Comparison of ENCODE assay signal across 8 mouse cellular contexts in genomic region chr6:30617959-30618590, GRCm38 (mm10). TPM values are rescaled to one million over a fixed set of nuclear protein-coding genes. Genes with fewer than 3 reads are reported as not detected.
DNase-seq lines count a peak whose midpoint lies in the region; ATAC-seq and TF ChIP-seq lines count a peak whose summit lies in the region.

No protein-coding gene starts in this region.

- ATAC-seq in forebrain, embryonic 12.5 days (ENCODE audit: low FRiP score) = peak; percentile 92
- ATAC-seq in midbrain, embryonic 12.5 days (ENCODE audit: low FRiP score, low read depth) = peak; percentile 86

- dilution Hi-C loops in CH12.LX (cut with MboI; ENCODE audit: extremely low pct_ligation_motif_present, extremely low pct_unique_long_range_greater_than_20kb, low sequenced_read_pairs) = no loop called here

- peak overlapping the region; percentile 47 for H3K4me2 ChIP-seq in CH12.LX (ENCODE audit: insufficient read depth, low read depth, poor library complexity, severe bottlenecking)
- H3K4me2 ChIP-seq in forebrain, embryonic 12.5 days = peak overlapping the region; percentile 57
- H3K4me2 ChIP-seq in midbrain, embryonic 12.5 days (replicated peaks) = peak overlapping the region; percentile 54

- H3K27ac ChIP-seq in CH12.LX (ENCODE audit: insufficient read depth, low read depth) = no peak overlapping the region
- peak overlapping the region; percentile 93 for H3K27ac ChIP-seq in forebrain, embryonic 12.5 days
- H3K27ac ChIP-seq in layer of hippocampus, adult 2 months = peak overlapping the region; percentile 95
- peak overlapping the region; percentile 92 for H3K27ac ChIP-seq in midbrain, embryonic 12.5 days (replicated peaks)

- TF ChIP-seq CTCF in CH12.LX (conservative IDR thresholded peaks at IDR 0.05 in 1 of 2, IDR thresholded peaks at IDR 0.05 in 1 of 2; ENCODE audit: low read depth in 2 of 2, low read length in 2 of 2) = no peak
- TF ChIP-seq CTCF in layer of hippocampus, adult 2 months (conservative IDR thresholded peaks at IDR 0.05) = peak; percentile 64

- no peak for TF ChIP-seq EP300 in CH12.LX (IDR thresholded peaks at IDR 0.05; ENCODE audit: low read length)

- in situ Hi-C loops in CH12.LX (cut with MboI; ENCODE audit: low pct_ligation_motif_present, low pct_unique_long_range_greater_than_20kb, low sequenced_read_pairs) = no loop called here

- no peaks in the 10 kb centered on the region for H3K27me3 ChIP-seq in CH12.LX (replicated peaks)
- no peaks in the 10 kb centered on the region for H3K27me3 ChIP-seq in forebrain, embryonic 12.5 days
- no peaks in the 10 kb centered on the region for H3K27me3 ChIP-seq in midbrain, embryonic 12.5 days

- no peaks in the 10 kb centered on the region for H3K36me3 ChIP-seq in CH12.LX (replicated peaks in 1 of 2; ENCODE audit: control insufficient read depth in 1 of 2, insufficient read depth in 1 of 2, low read length in 1 of 2)
- no peaks in the 10 kb centered on the region for H3K36me3 ChIP-seq in forebrain, embryonic 12.5 days (replicated peaks)
- no peaks in the 10 kb centered on the region for H3K36me3 ChIP-seq in midbrain, embryonic 12.5 days

- no peak for TF ChIP-seq RAD21 in CH12.LX (IDR thresholded peaks at IDR 0.05; ENCODE audit: low read depth, low read length)

- TF ChIP-seq POLR2A in CH12.LX (IDR thresholded peaks at IDR 0.05; ENCODE audit: low read depth, low read length) = no peak

- H3K4me3 ChIP-seq in CH12.LX (replicated peaks in 1 of 3; ENCODE audit: low read depth in 2 of 3, low read length in 2 of 3, poor library complexity in 1 of 3) = no peak overlapping the region
- H3K4me3 ChIP-seq in forebrain, embryonic 12.5 days (replicated peaks) = peak overlapping the region; percentile 24
- peak overlapping the region; percentile 46 for H3K4me3 ChIP-seq in layer of hippocampus, adult 2 months
- H3K4me3 ChIP-seq in midbrain, embryonic 12.5 days = peak overlapping the region; percentile 27

- 1% methylated on average over 18 of the region's 18 CpGs for WGBS in forebrain, embryonic 12.5 days
- 3% methylated on average over 18 of the region's 18 CpGs for WGBS in midbrain, embryonic 12.5 days

- peaks cover 3% of the 10 kb centered on the region in 2 experiments; a peak in 2 of 4 replicates for H3K4me1 ChIP-seq in CH12.LX (ENCODE audit: control insufficient read depth in 1 of 2, insufficient read depth in 2 of 2)
- peaks cover 63% of the 10 kb centered on the region for H3K4me1 ChIP-seq in forebrain, embryonic 12.5 days
- H3K4me1 ChIP-seq in midbrain, embryonic 12.5 days = peaks cover 62% of the 10 kb centered on the region

- DNase-seq in cerebellum, postnatal 10 days = peak; percentile 64 to 70
- DNase-seq in cerebellum, adult 11 months = no peak
- no peak for DNase-seq in CH12.LX (ENCODE audit: extremely low read depth)
- DNase-seq in layer of hippocampus, adult 2 months (ENCODE audit: low spot score in 2 of 2) = peak; percentile 45 to 69
- peak; percentile 57 for DNase-seq in telencephalon, adult 2 months (ENCODE audit: low read depth, low spot score)
- no peak for DNase-seq in thymus, adult 18-20 months

- no peak overlapping the region for H3K9ac ChIP-seq in CH12.LX (ENCODE audit: insufficient read depth, low read depth)
- 0 out of 2 replicates have a peak overlapping the region, but pooled peaks have one; percentile 38 for H3K9ac ChIP-seq in forebrain, embryonic 12.5 days
- peak overlapping the region; percentile 46 for H3K9ac ChIP-seq in midbrain, embryonic 12.5 days (replicated peaks)

- no peaks in the 10 kb centered on the region for H3K9me3 ChIP-seq in CH12.LX (replicated peaks; ENCODE audit: low read length)
- H3K9me3 ChIP-seq in forebrain, embryonic 12.5 days = no peaks in the 10 kb centered on the region
- no peaks in the 10 kb centered on the region for H3K9me3 ChIP-seq in midbrain, embryonic 12.5 days

- no peaks in the 10 kb centered on the region for H3K79me2 ChIP-seq in CH12.LX (replicated peaks; ENCODE audit: control insufficient read depth, extremely low read depth, insufficient read depth, poor library complexity, severe bottlenecking)

TF ChIP-seq in CH12.LX, 34 proteins besides CTCF, POLR2A, EP300 and RAD21:
- TF ChIP-seq IRF4 (IDR thresholded peaks at IDR 0.05; ENCODE audit: low read depth, low read length) (no peak), BHLHE40 (IDR thresholded peaks at IDR 0.05; ENCODE audit: low read depth, low read length) (no peak), MAZ (IDR thresholded peaks at IDR 0.05; ENCODE audit: low read depth, low read length) (no peak), GABPA (IDR thresholded peaks at IDR 0.05; ENCODE audit: insufficient replicate concordance, low read depth, low read length) (no peak), ZMIZ1 (IDR thresholded peaks at IDR 0.05; ENCODE audit: low read depth, low read length) (no peak), ZKSCAN1 (IDR thresholded peaks at IDR 0.05; ENCODE audit: borderline replicate concordance, low read depth, low read length) (no peak), PAX5 (IDR thresholded peaks at IDR 0.05; ENCODE audit: low read length) (no peak), RCOR1 (conservative IDR thresholded peaks at IDR 0.05; ENCODE audit: low read depth, low read length) (no peak), ZNF384 (IDR thresholded peaks at IDR 0.05; ENCODE audit: low read depth, low read length) (no peak), MAX (IDR thresholded peaks at IDR 0.05; ENCODE audit: low read length) (no peak), NRF1 (IDR thresholded peaks at IDR 0.05; ENCODE audit: low read depth, low read length) (no peak), SMC3 (IDR thresholded peaks at IDR 0.05; ENCODE audit: low read depth, low read length) (no peak), MYC (IDR thresholded peaks at IDR 0.05; ENCODE audit: low read depth, low read length) (no peak)

RNA-seq across cellular contexts. Expression of gene Cpa5, which starts 7.3 kb away (rescaled TPM):
- total RNA-seq in CH12.LX (2012; rRNA removed) (not detected in 2 replicates), CH12.LX (2014; rRNA removed) (not detected in 2 replicates)
- not detected in 2 replicates for polyA plus RNA-seq in CH12.LX (2012; ENCODE audit: insufficient read length, low read depth)
- 0.21 and 0.24 TPM in 2 replicates for polyA plus RNA-seq in forebrain, embryonic 12.5 days (2016; fragmentation: Nextera tagmentation; extraction: Ambion mirVana)
- total RNA-seq in layer of hippocampus, adult 2 months (2021) = not detected
- polyA plus RNA-seq in midbrain, embryonic 12.5 days (2016; fragmentation: Nextera tagmentation; extraction: Ambion mirVana) = 0.14 and 0.30 TPM in 2 replicates

RNA-seq across cellular contexts. Expression of gene Cpa1, which starts 20.9 kb away (rescaled TPM):
- total RNA-seq in CH12.LX (2012; rRNA removed) = not detected in 2 replicates
- not detected in 2 replicates for total RNA-seq in CH12.LX (2014; rRNA removed)
- not detected in 2 replicates for polyA plus RNA-seq in CH12.LX (2012; ENCODE audit: insufficient read length, low read depth)
- polyA plus RNA-seq in forebrain, embryonic 12.5 days (2016; fragmentation: Nextera tagmentation; extraction: Ambion mirVana) = 0.24 TPM in 1 of 2 replicates, not detected in the other
- total RNA-seq in layer of hippocampus, adult 2 months (2021) = not detected
- polyA plus RNA-seq in midbrain, embryonic 12.5 days (2016; fragmentation: Nextera tagmentation; extraction: Ambion mirVana) = 0.42 TPM in 1 of 2 replicates, not detected in the other

RNA-seq across cellular contexts. Expression of gene Cpa4, which starts 49.9 kb away (rescaled TPM):
- total RNA-seq in CH12.LX (2012; rRNA removed) (not detected in 2 replicates), CH12.LX (2014; rRNA removed) (not detected in 2 replicates)
- polyA plus RNA-seq in CH12.LX (2012; ENCODE audit: insufficient read length, low read depth) = not detected in 2 replicates
- polyA plus RNA-seq in forebrain, embryonic 12.5 days (2016; fragmentation: Nextera tagmentation; extraction: Ambion mirVana) = 4.7 and 5.2 TPM in 2 replicates
- total RNA-seq in layer of hippocampus, adult 2 months (2021) = not detected
- polyA plus RNA-seq in midbrain, embryonic 12.5 days (2016; fragmentation: Nextera tagmentation; extraction: Ambion mirVana) = 1.6 and 1.9 TPM in 2 replicates

Comparison
In these comparisons a context has a peak if more than half of its experiments do, and no peak if none do; other contexts are left out.
1. DNase-seq: peak in cerebellum, postnatal 10 days (2 of 2), layer of hippocampus, adult 2 months (2 of 2) and telencephalon, adult 2 months (single experiment); none in cerebellum, adult 11 months (single experiment), CH12.LX (single experiment) and thymus, adult 18-20 months (0 of 2).
2. H3K4me3 ChIP-seq: peak in forebrain, embryonic 12.5 days (single experiment), layer of hippocampus, adult 2 months (single experiment) and midbrain, embryonic 12.5 days (single experiment); none in CH12.LX (0 of 3).
3. Peak in every context shown above with its lines, with median percentiles within 50 percentile points of each other: H3K4me2 ChIP-seq.